8 mouse cellular contexts compared by ENCODE assay signal in the genomic region with DNA sequence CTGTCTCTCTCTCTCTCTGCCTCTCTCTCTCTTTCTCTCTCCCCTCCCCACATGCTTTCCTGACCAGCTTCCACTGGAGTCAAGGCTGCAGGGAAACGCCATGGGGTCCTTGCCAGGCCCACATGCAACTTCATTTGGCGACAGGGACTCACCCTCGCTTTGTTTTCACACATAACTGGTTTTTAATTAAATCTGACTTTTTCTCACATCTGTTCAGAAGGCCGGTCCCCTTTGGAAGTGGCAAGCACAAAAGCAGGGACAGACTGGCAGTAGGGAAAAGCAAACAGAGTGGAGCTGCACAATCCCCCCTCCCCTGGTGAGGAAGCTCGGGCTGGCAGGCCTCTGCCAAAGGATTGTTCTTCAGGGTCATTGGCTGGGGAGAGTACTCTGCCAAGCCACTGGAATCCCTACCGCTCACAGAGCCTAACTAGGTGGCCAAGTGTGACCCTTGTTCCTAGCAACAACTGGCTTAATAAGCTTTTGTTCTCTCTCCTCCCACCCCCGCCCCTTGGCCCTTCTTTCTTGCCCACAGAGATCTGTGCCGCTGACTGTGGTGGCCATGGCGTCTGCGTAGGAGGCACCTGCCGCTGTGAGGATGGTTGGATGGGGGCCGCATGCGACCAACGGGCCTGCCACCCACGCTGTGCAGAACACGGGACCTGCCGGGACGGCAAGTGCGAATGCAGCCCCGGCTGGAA.
DNase-seq lines count a peak whose midpoint lies in the region; ATAC-seq and TF ChIP-seq lines count a peak whose summit lies in the region.

No protein-coding gene starts in this region.

- TF ChIP-seq POLR2A in limb, embryonic 14.5 days (IDR thresholded peaks at IDR 0.05; ENCODE audit: borderline replicate concordance, extremely low read depth, insufficient read depth, insufficient read length): no peak

- DNase-seq in gastrocnemius, adult 2 months: no peak
- no peak for DNase-seq in gastrocnemius, postnatal 36 days
- DNase-seq in cerebellum, adult 9-10 months: peak; percentile 26
- DNase-seq in frontal cortex, postnatal 10 days (ENCODE audit: low spot score in 2 of 2): peak; percentile 37 to 52
- peak; percentile 73 for DNase-seq in kidney, adult 9 months
- DNase-seq in limb, embryonic 14.5 days (ENCODE audit: low spot score): peak; percentile 47
- peak; percentile 29 to 60 for DNase-seq in right cerebral cortex, adult 2 months (ENCODE audit: low spot score in 2 of 2)
- no peak for DNase-seq in thymus, postnatal 36 days

- no peak overlapping the region for H3K27ac ChIP-seq in gastrocnemius, adult 2 months
- peak overlapping the region; percentile 86 for H3K27ac ChIP-seq in limb, embryonic 14.5 days (replicated peaks; ENCODE audit: low read depth, low read length)

- no peaks in the 10 kb centered on the region for H3K9me3 ChIP-seq in limb, embryonic 14.5 days (ENCODE audit: control insufficient read depth, low read length)

- WGBS in limb, embryonic 14.5 days: 63% methylated on average over 20 of the region's 20 CpGs

- H3K36me3 ChIP-seq in limb, embryonic 14.5 days (ENCODE audit: control insufficient read depth, insufficient read depth, low read length): peaks cover 6% of the 10 kb centered on the region; the same call in 1 of the 2 replicates

- intact Hi-C loops in gastrocnemius, adult 2 months (cut with DNase I): no loop called here
- intact Hi-C loops in gastrocnemius, postnatal 36 days (cut with DNase I): no loop called here

- ATAC-seq in limb, embryonic 14.5 days (ENCODE audit: low FRiP score, low read depth): peak; percentile 29

- peaks cover 75% of the 10 kb centered on the region for H3K4me1 ChIP-seq in limb, embryonic 14.5 days (ENCODE audit: control insufficient read depth, insufficient read depth, low read length)

- H3K9ac ChIP-seq in limb, embryonic 14.5 days (ENCODE audit: low read depth, low read length, severe bottlenecking): no peak overlapping the region

- no peaks in the 10 kb centered on the region for H3K27me3 ChIP-seq in limb, embryonic 14.5 days (ENCODE audit: control insufficient read depth, insufficient read depth, low read length)

- H3K4me3 ChIP-seq in gastrocnemius, adult 2 months: peak overlapping the region; percentile 5; the same call in 1 of the 2 replicates
- no peak overlapping the region for H3K4me3 ChIP-seq in limb, embryonic 14.5 days (replicated peaks; ENCODE audit: low read length)

- H3K4me2 ChIP-seq in limb, embryonic 14.5 days (replicated peaks; ENCODE audit: low read depth, low read length, severe bottlenecking): peak overlapping the region; percentile 4; the same call in 1 of the 2 replicates

- no peak for TF ChIP-seq CTCF in gastrocnemius, adult 2 months (IDR thresholded peaks at IDR 0.05)

Comparison
In these comparisons a context has a peak if more than half of its experiments do, and no peak if none do; other contexts are left out.
1. DNase-seq: peak in cerebellum, adult 9-10 months (single experiment), frontal cortex, postnatal 10 days (2 of 2), kidney, adult 9 months (single experiment), limb, embryonic 14.5 days (single experiment) and right cerebral cortex, adult 2 months (2 of 2); none in gastrocnemius, adult 2 months (single experiment), gastrocnemius, postnatal 36 days (0 of 2) and thymus, postnatal 36 days (0 of 2).